Mouse (Mus musculus): ENCODE data around the gene St3gal4. TPM values are rescaled to one million over a fixed set of nuclear protein-coding genes. Genes with fewer than 3 reads are reported as not detected.

Gene St3gal4
- polyA plus RNA-seq, 1 experiment from 2014 or later = 11.7 TPM

DNA sequence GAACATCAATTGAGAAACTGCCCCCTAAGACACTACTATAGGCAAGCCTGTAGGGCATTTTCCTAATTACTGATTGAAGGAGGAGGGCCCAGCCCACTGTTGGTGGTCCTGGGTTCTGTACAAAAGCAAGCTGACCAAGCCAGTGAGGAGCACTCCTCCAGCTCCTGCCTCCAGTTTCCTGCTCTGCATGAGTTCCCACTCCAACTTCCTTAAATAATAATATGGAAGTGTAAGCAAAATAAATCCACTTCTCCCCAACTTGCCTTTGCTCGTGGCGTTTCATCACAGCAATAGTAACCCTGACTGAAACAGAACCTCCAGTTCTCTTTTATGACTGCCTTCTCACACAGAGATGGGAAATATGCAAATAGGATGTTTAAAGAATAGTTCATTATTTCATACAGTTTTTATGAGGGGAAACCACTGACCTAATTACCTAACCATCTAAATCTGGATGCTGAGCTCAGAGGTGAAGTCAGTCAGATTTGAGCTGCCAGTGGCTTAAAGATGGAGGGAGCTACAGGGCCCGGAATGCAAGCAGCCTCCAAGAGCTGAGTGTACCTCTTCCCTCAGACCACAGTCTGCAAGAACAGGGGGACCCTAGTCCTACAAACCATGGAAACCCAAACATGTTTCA lies 69.1 kb downstream of the St3gal4 start:
- no peak overlapping the region for H3K4me3 ChIP-seq (replicated peaks; ENCODE audit: low read depth, low read length)
- no peak overlapping the region for H3K9ac ChIP-seq (ENCODE audit: low read depth, low read length)
- TF ChIP-seq CTCF (IDR thresholded peaks at IDR 0.05; ENCODE audit: low read depth) = no peak
- 54% methylated on average over 3 of the region's 3 CpGs for WGBS
- ATAC-seq (replicated peaks; ENCODE audit: low FRiP score, low read depth) = no peak
- no peaks in the 10 kb centered on the region for H3K9me3 ChIP-seq (replicated peaks; ENCODE audit: low read length)
- 0 out of 2 replicates have a peak, but pooled peaks cover 12% of the 10 kb centered on the region for H3K36me3 ChIP-seq (ENCODE audit: insufficient read depth, low read length)
- H3K4me2 ChIP-seq (ENCODE audit: low read length) = no peak overlapping the region
- H3K27ac ChIP-seq = no peak overlapping the region
- no peak for DNase-seq (ENCODE audit: low spot score)
- no peaks in the 10 kb centered on the region; the same call in 1 of the 2 replicates for H3K4me1 ChIP-seq (replicated peaks; ENCODE audit: insufficient read depth, low read length)
- no peaks in the 10 kb centered on the region for H3K27me3 ChIP-seq (ENCODE audit: insufficient read depth, low read length)

- H3K9me3 ChIP-seq (replicated peaks; ENCODE audit: low read length) = no peaks in the 10 kb centered on the region
- no peak overlapping the region for H3K27ac ChIP-seq
- no peak for TF ChIP-seq CTCF (IDR thresholded peaks at IDR 0.05; ENCODE audit: low read depth)
- H3K9ac ChIP-seq (ENCODE audit: low read depth, low read length) = no peak overlapping the region
- no peak for DNase-seq (ENCODE audit: low spot score)
- H3K36me3 ChIP-seq (ENCODE audit: insufficient read depth, low read length) = 0 out of 2 replicates have a peak, but pooled peaks cover 12% of the 10 kb centered on the region
- H3K4me2 ChIP-seq (ENCODE audit: low read length) = no peak overlapping the region
- WGBS = 80% methylated on average over 6 of the region's 6 CpGs
- no peak overlapping the region for H3K4me3 ChIP-seq (replicated peaks; ENCODE audit: low read depth, low read length)
- H3K27me3 ChIP-seq (ENCODE audit: insufficient read depth, low read length) = no peaks in the 10 kb centered on the region
- ATAC-seq (replicated peaks; ENCODE audit: low FRiP score, low read depth) = no peak
- H3K4me1 ChIP-seq (replicated peaks; ENCODE audit: insufficient read depth, low read length) = no peaks in the 10 kb centered on the region; the same call in 1 of the 2 replicates
These were observed 70.6 kb downstream of the St3gal4 start for GRCm38 (mm10) chr9:35048449-35048848.

- no peak for ATAC-seq (replicated peaks; ENCODE audit: low FRiP score, low read depth)
- no peak overlapping the region for H3K4me3 ChIP-seq (replicated peaks; ENCODE audit: low read depth, low read length)
- H3K27ac ChIP-seq = 0 out of 2 replicates have a peak overlapping the region, but pooled peaks have one; percentile 1
- WGBS = 48% methylated on average over 2 of the region's 2 CpGs
- TF ChIP-seq CTCF (IDR thresholded peaks at IDR 0.05; ENCODE audit: low read depth) = peak; percentile 8; the same call in 1 of the 2 replicates
- H3K4me2 ChIP-seq (ENCODE audit: low read length) = no peak overlapping the region
- H3K9me3 ChIP-seq (replicated peaks; ENCODE audit: low read length) = no peaks in the 10 kb centered on the region
- H3K36me3 ChIP-seq (ENCODE audit: insufficient read depth, low read length) = no peaks in the 10 kb centered on the region
- no peaks in the 10 kb centered on the region; the same call in 1 of the 2 replicates for H3K4me1 ChIP-seq (replicated peaks; ENCODE audit: insufficient read depth, low read length)
- no peaks in the 10 kb centered on the region for H3K27me3 ChIP-seq (ENCODE audit: insufficient read depth, low read length)
- H3K9ac ChIP-seq (ENCODE audit: low read depth, low read length) = no peak overlapping the region
- peak; percentile 70 for DNase-seq (ENCODE audit: low spot score)
These were observed 73.3 kb downstream of the St3gal4 start for GRCm38 (mm10) chr9:35045756-35046155.

DNA sequence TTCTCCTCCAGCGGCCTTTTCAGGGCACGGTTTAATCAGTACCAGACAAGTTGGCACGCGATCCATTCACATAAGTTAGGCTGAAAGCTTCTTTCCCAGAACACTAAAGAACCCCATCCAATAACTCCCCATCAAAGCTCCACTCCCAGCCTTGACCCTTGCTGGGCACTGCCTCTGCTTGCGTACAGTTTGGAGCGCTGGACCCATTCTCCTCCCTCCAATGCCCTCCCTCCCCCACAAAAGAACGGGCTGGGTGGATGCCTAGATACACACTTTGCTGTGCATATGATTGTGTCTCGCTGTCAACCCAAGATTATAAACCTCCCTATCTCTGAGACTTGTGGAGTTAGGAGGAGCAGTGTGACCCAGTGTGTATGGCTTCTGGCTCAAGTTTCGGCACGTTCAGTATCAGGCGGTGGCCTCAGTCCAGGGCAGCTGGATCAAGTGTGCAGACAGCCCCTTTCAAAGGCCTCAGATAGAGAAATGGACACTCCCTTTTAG lies 74.0 kb downstream of the St3gal4 start:
- H3K27me3 ChIP-seq (ENCODE audit: insufficient read depth, low read length) = no peaks in the 10 kb centered on the region
- no peak overlapping the region for H3K4me3 ChIP-seq (replicated peaks; ENCODE audit: low read depth, low read length)
- DNase-seq (ENCODE audit: low spot score) (peak; percentile 62), ATAC-seq (replicated peaks; ENCODE audit: low FRiP score, low read depth) (peak; percentile 35; the same call in 1 of the 2 replicates)
- H3K36me3 ChIP-seq (ENCODE audit: insufficient read depth, low read length) = no peaks in the 10 kb centered on the region
- TF ChIP-seq CTCF (IDR thresholded peaks at IDR 0.05; ENCODE audit: low read depth) = no peak
- WGBS = 36% methylated on average over 11 of the region's 11 CpGs
- H3K9ac ChIP-seq (ENCODE audit: low read depth, low read length) = no peak overlapping the region
- H3K27ac ChIP-seq = no peak overlapping the region
- no peaks in the 10 kb centered on the region for H3K9me3 ChIP-seq (replicated peaks; ENCODE audit: low read length)
- no peak overlapping the region for H3K4me2 ChIP-seq (ENCODE audit: low read length)
- H3K4me1 ChIP-seq (replicated peaks; ENCODE audit: insufficient read depth, low read length) = no peaks in the 10 kb centered on the region; the same call in 1 of the 2 replicates

DNA sequence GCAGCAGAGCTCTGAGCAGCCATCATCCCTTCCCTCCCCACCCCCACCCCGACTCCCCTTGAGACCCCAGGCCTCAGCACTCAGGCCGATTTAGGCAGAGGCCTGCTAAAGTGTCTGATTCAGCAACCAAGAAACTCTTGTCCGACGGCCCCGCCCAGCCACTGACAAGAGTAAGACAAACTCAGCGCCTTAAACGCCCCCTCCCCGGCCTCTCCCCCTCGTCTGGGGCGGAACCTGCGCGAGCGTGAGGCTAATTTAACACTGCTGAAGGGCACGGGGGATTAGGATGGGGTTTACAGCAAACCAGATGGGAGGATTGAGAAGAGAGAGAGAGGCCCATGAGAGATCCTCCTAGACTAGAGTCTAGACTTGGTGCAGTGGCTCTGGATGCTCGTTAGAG lies 74.6 kb downstream of the St3gal4 start:
- Histone ChIP-seq H3K9ac (ENCODE audit: low read depth, low read length) (no peak overlapping the region), H3K4me2 (ENCODE audit: low read length) (no peak overlapping the region)

DNA sequence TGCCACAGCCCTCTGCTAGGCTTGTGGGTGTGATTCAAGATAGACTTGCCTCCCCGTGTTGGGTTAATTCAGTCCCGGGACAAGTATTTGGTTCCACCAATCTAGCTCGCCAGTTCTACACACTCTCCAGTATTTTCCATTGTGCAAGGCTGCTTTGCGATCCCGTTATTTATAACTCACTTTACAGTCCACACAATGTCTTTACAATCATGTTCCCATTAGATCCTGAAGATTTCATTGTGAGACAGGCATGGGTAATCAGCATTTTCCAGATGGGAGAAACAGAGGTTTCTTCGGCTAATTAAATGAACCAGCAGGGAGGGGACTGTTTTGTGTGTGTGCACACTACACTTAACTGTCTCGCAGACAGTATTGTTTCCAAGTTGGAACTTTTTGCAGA lies 75.4 kb downstream of the St3gal4 start:
- no peak overlapping the region for H3K4me3 ChIP-seq (replicated peaks; ENCODE audit: low read depth, low read length)
- H3K4me2 ChIP-seq (ENCODE audit: low read length) = no peak overlapping the region
- ATAC-seq (replicated peaks; ENCODE audit: low FRiP score, low read depth) (no peak), DNase-seq (ENCODE audit: low spot score) (no peak)
- H3K27me3 ChIP-seq (ENCODE audit: insufficient read depth, low read length) = no peaks in the 10 kb centered on the region
- H3K27ac ChIP-seq = no peak overlapping the region
- no peak for TF ChIP-seq CTCF (IDR thresholded peaks at IDR 0.05; ENCODE audit: low read depth)
- H3K36me3 ChIP-seq (ENCODE audit: insufficient read depth, low read length) = no peaks in the 10 kb centered on the region
- no peak overlapping the region for H3K9ac ChIP-seq (ENCODE audit: low read depth, low read length)
- 67% methylated on average over 7 of the region's 7 CpGs for WGBS
- H3K4me1 ChIP-seq (replicated peaks; ENCODE audit: insufficient read depth, low read length) = no peaks in the 10 kb centered on the region; the same call in 1 of the 2 replicates
- H3K9me3 ChIP-seq (replicated peaks; ENCODE audit: low read length) = no peaks in the 10 kb centered on the region

More for the DNA sequence above, 74.6 kb downstream of the St3gal4 start:
- no peaks in the 10 kb centered on the region; the same call in 1 of the 2 replicates for H3K4me1 ChIP-seq (replicated peaks; ENCODE audit: insufficient read depth, low read length)
- H3K9me3 ChIP-seq (replicated peaks; ENCODE audit: low read length) = no peaks in the 10 kb centered on the region
- DNase-seq (ENCODE audit: low spot score) (peak; percentile 57), ATAC-seq (replicated peaks; ENCODE audit: low FRiP score, low read depth) (peak; percentile 18; the same call in 1 of the 2 replicates)
- H3K4me3 ChIP-seq (replicated peaks; ENCODE audit: low read depth, low read length) = no peak overlapping the region
- WGBS = 17% methylated on average over 15 of the region's 15 CpGs
- H3K36me3 ChIP-seq (ENCODE audit: insufficient read depth, low read length) = no peaks in the 10 kb centered on the region
- TF ChIP-seq CTCF (IDR thresholded peaks at IDR 0.05; ENCODE audit: low read depth) = no peak
- no peak overlapping the region for H3K27ac ChIP-seq
- H3K27me3 ChIP-seq (ENCODE audit: insufficient read depth, low read length) = no peaks in the 10 kb centered on the region

All from kidney, postnatal 0 days (tissue).